Mouse (Mus musculus) liver, embryonic 15.5 days (tissue): ENCODE data around the gene Gorab. TPM values are rescaled to one million over a fixed set of nuclear protein-coding genes. Genes with fewer than 3 reads are reported as not detected.

ENCODE experiments used
- ATAC-seq: fragments of 200-750 bp; cut with Nextera tagmentation; 2 replicates; pipeline ENCODE4 v1.8.0; 2017; ENCODE audit warnings: moderate number of reproducible peaks, mild to moderate bottlenecking, moderate library complexity; ENCODE audit not compliant: insufficient read depth
- H3K27ac ChIP-seq: fragments of 300-500 bp; sonication (generic); replicated peaks from 2 replicates; pipeline ENCODE4 v1.5.1; 2015; ENCODE audit warnings: mild to moderate bottlenecking, inconsistent platforms
- H3K27me3 ChIP-seq: fragments of 300-500 bp; sonication (generic); 2 replicates; pipeline ENCODE4 v1.6.1; 2015; ENCODE audit warnings: mild to moderate bottlenecking, inconsistent platforms
- H3K36me3 ChIP-seq: fragments of 300-500 bp; sonication (generic); replicated peaks from 2 replicates; pipeline ENCODE4 v1.6.1; 2015; ENCODE audit warnings: moderate library complexity, mild to moderate bottlenecking, inconsistent platforms
- H3K4me1 ChIP-seq: fragments of 300-500 bp; sonication (generic); replicated peaks from 2 replicates; pipeline ENCODE4 v1.6.1; 2015; ENCODE audit warnings: inconsistent platforms
- H3K4me2 ChIP-seq: fragments of 300-500 bp; sonication (generic); 2 replicates; pipeline ENCODE4 v1.6.1; 2015; ENCODE audit warnings: moderate library complexity, mild to moderate bottlenecking, inconsistent platforms
- H3K4me3 ChIP-seq: fragments of 300-500 bp; sonication (generic); replicated peaks from 2 replicates; pipeline ENCODE4 v1.5.1; 2015; ENCODE audit warnings: mild to moderate bottlenecking, inconsistent platforms
- H3K9ac ChIP-seq: fragments of 300-500 bp; sonication (generic); 2 replicates; pipeline ENCODE4 v1.6.1; 2015; ENCODE audit warnings: moderate library complexity, mild to moderate bottlenecking, inconsistent platforms
- H3K9me3 ChIP-seq: fragments of 300-500 bp; sonication (generic); replicated peaks from 2 replicates; pipeline ENCODE4 v1.6.1; 2016; ENCODE audit warnings: inconsistent platforms
- WGBS: fragments of 180-500 bp; shearing (Covaris S2); methylation state at CpG from one replicate; pipeline ENCODE4 v1.1.7; 2015; ENCODE audit warnings: mixed read lengths; ENCODE audit not compliant: insufficient replicate concordance; 5-methylcytosine and 5-hydroxymethylcytosine counted together
- polyA plus RNA-seq: library from polyadenylated mRNA; unstranded; fragments of >200 nt; fragmentation: Nextera tagmentation; extraction: Ambion mirVana; gene quantifications from 2 replicates; pipeline ENCODE4 v1.2.1, GENCODE M21; 2015

Gorab gene
- polyA plus RNA-seq = 4.1 and 4.3 TPM in 2 replicates

DNA sequence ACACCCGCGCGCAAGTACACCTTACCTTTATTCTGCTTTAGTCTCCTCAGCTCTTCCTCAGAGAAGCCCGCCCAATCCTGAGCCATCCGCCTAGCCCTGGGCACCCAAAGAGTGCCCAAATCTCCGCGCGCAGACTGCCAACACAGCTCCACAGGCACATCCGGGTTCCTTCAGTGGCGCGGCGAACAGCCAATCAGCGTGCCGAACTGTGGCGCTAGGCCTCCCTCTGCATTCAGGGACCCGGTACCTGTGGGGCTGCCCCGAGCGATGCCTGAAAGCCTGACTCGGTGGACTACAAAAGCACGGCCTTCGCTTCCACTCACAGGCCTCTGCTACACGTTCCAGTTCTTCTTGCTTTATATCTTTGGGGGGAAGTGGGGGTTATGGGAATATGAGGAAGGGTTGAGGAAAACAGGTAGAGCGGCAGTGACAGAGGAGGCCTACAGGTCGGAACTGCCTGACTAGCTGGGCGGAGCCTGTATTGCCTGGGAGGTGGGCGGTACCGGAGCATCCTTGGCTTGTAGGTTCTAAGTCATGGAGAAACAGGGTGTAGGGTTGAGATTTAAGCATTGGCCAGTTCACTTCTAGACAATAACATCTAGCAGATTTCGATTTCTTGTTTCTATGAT, at the start of gene Gorab:
Gorab (minus strand) TSS at position 172 of the 629 bp plus-strand sequence.
- no peaks in the 10 kb centered on the region for H3K27me3 ChIP-seq
- peak within 1 kb of the TSS; percentile 80 for H3K4me3 ChIP-seq
- H3K4me2 ChIP-seq = peak within 1 kb of the TSS; percentile 76
- WGBS = under 1% methylated on average over 28 of the region's 28 CpGs
- H3K9ac ChIP-seq = peak within 1 kb of the TSS; percentile 70
- peaks cover 18% of the 10 kb centered on the region for H3K4me1 ChIP-seq
- peak; percentile 100 for ATAC-seq
- H3K36me3 ChIP-seq = no peaks in the 10 kb centered on the region
- peak within 1 kb of the TSS; percentile 65 for H3K27ac ChIP-seq
- H3K9me3 ChIP-seq = no peaks in the 10 kb centered on the region

DNA sequence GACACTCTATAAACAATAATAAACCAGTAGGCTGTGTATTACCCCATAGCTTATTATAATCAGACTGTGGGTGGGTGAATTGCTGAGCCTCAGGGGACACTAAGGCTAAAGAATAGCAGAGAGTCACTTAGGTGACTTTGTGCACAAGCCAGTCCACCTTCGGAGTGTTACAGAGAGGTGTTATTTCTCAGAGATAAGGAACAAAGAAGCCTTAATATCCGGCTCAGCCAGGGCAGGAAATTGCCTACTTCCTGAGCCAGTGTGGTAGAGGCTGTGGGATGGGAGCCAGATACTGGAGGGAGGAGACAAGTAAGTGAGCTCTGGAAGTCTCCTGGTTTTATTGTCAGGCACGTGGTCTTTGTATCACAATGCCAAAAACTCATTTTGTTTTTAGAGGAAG, 40.4 kb upstream of the Gorab start:
- Histone ChIP-seq H3K36me3 (no peaks in the 10 kb centered on the region), H3K27me3 (no peaks in the 10 kb centered on the region), H3K27ac (no peak overlapping the region), H3K4me2 (no peak overlapping the region), H3K9me3 (no peaks in the 10 kb centered on the region), H3K4me1 (no peaks in the 10 kb centered on the region), H3K9ac (no peak overlapping the region), H3K4me3 (no peak overlapping the region)
- WGBS = 5% methylated on average over 3 of the region's 3 CpGs
- ATAC-seq = no peak

DNA sequence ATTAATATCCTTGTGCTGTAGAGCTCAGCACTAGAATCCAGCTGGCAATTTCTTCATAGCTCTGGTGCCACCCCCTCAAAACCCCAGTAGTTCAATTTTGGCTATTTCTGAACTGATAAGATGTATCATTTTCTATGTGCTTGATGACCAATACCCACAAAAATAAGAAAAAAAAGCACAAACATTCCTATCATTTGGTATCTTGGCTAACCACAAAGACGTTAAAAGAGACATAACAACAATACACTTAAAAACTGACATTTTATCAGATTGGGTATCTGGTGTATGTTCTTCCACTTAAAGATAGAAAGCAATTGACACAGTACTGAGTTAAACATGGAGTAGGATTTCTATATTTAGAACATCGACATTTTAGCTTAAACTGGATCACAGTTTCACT, 35.5 kb upstream of the Gorab start:
- Histone ChIP-seq H3K4me3 (no peak overlapping the region), H3K9me3 (no peaks in the 10 kb centered on the region), H3K36me3 (no peaks in the 10 kb centered on the region), H3K4me2 (no peak overlapping the region), H3K4me1 (no peaks in the 10 kb centered on the region), H3K27ac (no peak overlapping the region), H3K27me3 (no peaks in the 10 kb centered on the region), H3K9ac (no peak overlapping the region)
- ATAC-seq = no peak
- WGBS = 33% methylated on average over 2 of the region's 2 CpGs

DNA sequence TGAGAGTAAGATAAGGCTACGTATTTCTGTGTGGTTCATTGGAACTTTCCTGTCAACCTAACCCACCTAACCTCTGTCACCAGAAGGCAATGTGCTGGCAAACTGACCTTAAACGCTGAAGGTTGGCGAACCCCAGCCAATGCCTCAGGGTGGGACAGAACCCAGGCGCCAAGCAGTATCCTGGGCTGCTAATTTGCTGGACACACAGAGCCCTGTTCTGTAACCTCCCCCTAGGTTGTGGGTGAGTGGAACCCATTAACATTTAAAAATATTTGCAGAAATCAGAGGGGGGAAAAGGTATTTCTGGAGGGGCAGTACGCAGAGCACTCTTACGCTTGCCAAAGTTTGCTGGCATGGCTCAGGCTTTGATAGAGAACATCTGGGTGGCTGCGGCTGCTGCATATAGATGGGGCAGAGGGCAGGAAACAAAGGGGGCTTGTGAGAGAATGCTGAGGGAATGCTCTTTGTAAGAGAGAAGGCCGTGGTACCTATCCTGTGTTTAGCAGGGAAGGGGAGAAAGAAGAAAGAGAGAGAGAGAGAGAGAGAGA, 20.1 kb upstream of the Gorab start:
- WGBS = 68% methylated on average over 8 of the region's 8 CpGs

DNA sequence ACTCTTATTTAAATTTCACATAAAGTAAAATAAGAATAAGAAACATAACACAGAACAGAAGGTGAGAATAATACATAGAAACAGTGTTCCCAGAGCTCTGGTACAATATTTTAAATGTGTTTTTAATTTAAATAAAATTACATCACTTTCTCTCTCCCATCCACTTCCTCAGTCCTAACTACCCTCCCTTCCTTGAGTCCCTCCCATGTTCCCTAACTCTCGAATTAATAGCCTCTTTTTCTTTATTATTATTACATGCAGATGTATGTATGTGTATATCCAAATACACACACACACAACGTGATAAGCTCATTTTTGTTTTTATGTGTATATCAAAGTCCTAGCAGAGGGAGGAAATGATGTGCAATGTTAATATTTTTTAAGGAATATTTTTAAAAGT, 13.7 kb upstream of the Gorab start:
- Histone ChIP-seq H3K4me1 (no peaks in the 10 kb centered on the region), H3K4me3 (no peak overlapping the region), H3K27me3 (no peaks in the 10 kb centered on the region), H3K9me3 (no peaks in the 10 kb centered on the region), H3K9ac (no peak overlapping the region), H3K36me3 (no peaks in the 10 kb centered on the region), H3K27ac (no peak overlapping the region), H3K4me2 (no peak overlapping the region)
- no peak for ATAC-seq
- WGBS = 31% methylated on average over 2 of the region's 2 CpGs

More for the DNA sequence above, 20.1 kb upstream of the Gorab start:
- no peak for ATAC-seq
- no peak overlapping the region for H3K9ac ChIP-seq
- no peak overlapping the region for H3K4me3 ChIP-seq
- H3K27me3 ChIP-seq = no peaks in the 10 kb centered on the region
- H3K4me2 ChIP-seq = no peak overlapping the region
- H3K27ac ChIP-seq = no peak overlapping the region
- H3K9me3 ChIP-seq = no peaks in the 10 kb centered on the region
- no peaks in the 10 kb centered on the region for H3K36me3 ChIP-seq
- H3K4me1 ChIP-seq = no peaks in the 10 kb centered on the region

DNA sequence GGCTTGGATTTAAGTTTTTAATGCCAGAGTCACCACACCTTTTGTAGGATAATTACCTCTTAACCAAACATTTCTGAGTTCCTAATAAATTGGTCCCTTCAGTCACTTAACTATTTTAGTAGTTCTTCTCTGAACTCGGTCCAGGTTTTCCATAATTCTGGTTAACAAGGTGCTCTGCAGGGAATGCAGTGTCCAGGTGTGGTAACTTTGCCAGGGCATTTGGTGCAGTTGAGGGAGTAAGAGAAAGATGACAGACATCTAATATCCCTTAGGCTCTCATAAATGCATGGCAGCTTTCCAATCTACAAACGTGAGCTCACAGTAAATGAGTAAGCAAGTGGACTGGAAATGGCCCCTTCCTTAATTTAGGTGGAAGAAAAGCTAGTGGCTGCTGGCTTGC, 10.7 kb upstream of the Gorab start:
- Histone ChIP-seq H3K9me3 (no peaks in the 10 kb centered on the region), H3K36me3 (no peaks in the 10 kb centered on the region), H3K4me1 (no peaks in the 10 kb centered on the region), H3K9ac (no peak overlapping the region), H3K27me3 (no peaks in the 10 kb centered on the region), H3K27ac (no peak overlapping the region), H3K4me3 (no peak overlapping the region), H3K4me2 (no peak overlapping the region)
- ATAC-seq = no peak
- 63% methylated on average over 2 of the region's 2 CpGs for WGBS

DNA sequence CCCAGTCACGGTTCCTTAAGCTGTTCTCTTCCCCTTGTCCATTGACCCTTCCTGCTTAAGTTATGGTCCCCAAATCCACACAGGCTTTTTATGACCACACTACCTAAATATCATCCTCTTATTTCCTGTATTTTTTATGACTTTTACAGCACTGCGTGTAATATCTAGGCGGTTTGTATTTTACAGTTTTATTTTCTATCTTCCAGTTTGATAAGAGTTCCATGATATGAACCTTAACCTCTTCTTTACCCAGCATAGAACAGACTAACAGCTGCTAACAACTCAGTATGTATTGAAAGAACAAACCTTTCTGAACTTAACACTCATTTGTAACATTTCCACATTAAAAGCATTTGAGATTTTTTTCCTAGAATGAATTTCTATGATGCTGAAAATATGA, 2.7 kb upstream of the Gorab start:
- 65% methylated on average over 3 of the region's 3 CpGs for WGBS

DNA sequence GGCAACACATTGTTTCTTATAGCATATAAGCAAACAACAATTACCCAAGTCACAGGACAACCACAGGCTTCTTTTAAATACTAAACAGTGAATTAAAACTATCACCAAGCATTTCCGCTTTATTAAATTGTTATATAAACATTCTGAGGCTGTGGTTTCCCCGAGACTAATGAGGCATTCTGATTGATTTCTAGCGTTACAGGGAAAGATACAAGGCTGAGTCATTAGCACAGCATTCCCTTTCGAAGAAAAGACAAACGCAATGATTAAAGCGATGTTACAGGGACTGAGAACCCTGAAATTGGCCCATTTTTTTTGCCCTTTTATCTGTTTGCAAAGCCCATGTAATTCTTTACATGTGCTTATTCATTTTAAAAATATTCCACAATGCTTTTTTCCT, 12.1 kb downstream of the Gorab start:
- Histone ChIP-seq H3K27ac (no peak overlapping the region), H3K27me3 (no peaks in the 10 kb centered on the region), H3K36me3 (peaks cover 46% of the 10 kb centered on the region), H3K4me3 (no peak overlapping the region), H3K9ac (no peak overlapping the region), H3K4me1 (no peaks in the 10 kb centered on the region), H3K4me2 (no peak overlapping the region), H3K9me3 (no peaks in the 10 kb centered on the region)
- 71% methylated on average over 6 of the region's 6 CpGs for WGBS
- no peak for ATAC-seq

More for the DNA sequence above, 2.7 kb upstream of the Gorab start:
- Histone ChIP-seq H3K27me3 (no peaks in the 10 kb centered on the region), H3K27ac (no peak overlapping the region), H3K36me3 (no peaks in the 10 kb centered on the region), H3K4me2 (no peak overlapping the region), H3K4me1 (peaks cover 18% of the 10 kb centered on the region), H3K9me3 (no peaks in the 10 kb centered on the region), H3K9ac (no peak overlapping the region), H3K4me3 (no peak overlapping the region)
- no peak for ATAC-seq

DNA sequence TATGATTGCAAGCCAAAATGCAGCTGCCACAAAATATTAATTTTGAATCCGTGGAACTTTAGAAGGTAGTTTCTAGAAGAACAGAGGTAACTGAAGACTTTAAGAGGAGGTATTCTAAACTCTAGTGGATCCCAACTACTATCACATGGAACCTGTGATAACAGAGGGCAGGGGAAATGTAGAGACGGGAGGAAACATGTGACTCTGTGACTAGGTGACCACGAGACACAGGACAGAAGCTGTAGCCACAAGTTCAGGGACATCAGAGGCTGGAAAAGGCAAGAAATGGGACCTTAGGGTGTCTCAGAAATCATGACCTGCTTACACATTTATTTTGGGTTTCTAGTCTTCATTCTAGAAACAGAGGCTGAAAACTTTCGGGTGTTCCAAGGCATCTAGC, 13.4 kb downstream of the Gorab start:
- 46% methylated on average over 4 of the region's 4 CpGs for WGBS
- peaks cover 48% of the 10 kb centered on the region for H3K36me3 ChIP-seq

DNA sequence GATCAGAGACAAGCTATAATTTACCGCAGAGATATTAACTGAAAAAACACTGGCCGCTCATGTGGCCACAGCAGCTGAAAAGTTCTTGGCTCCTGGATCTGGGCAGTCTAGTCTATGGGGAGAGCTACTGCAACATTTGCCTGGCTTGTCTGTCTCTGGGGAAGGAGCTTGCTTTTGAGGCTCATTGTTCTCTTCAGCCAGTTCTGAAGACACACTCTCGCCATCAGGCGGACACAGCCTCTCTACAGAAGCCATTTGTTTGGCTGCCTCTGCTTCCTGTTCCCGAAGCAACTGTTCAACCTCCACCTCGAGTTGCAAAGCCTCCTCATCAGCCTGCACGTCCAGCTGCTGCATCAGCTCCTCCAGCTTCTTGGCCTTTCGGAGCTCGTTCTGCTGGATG, 17.3 kb downstream of the Gorab start:
- H3K4me1 ChIP-seq = no peaks in the 10 kb centered on the region
- H3K27ac ChIP-seq = no peak overlapping the region
- no peak for ATAC-seq
- 65% methylated on average over 9 of the region's 9 CpGs for WGBS
- no peaks in the 10 kb centered on the region for H3K9me3 ChIP-seq
- H3K36me3 ChIP-seq = peaks cover 28% of the 10 kb centered on the region
- H3K4me3 ChIP-seq = no peak overlapping the region
- no peaks in the 10 kb centered on the region for H3K27me3 ChIP-seq
- H3K4me2 ChIP-seq = no peak overlapping the region
- no peak overlapping the region for H3K9ac ChIP-seq

More for the DNA sequence above, 13.4 kb downstream of the Gorab start:
- no peaks in the 10 kb centered on the region for H3K9me3 ChIP-seq
- no peak overlapping the region for H3K4me3 ChIP-seq
- ATAC-seq = no peak
- no peak overlapping the region for H3K9ac ChIP-seq
- H3K27ac ChIP-seq = no peak overlapping the region
- no peak overlapping the region for H3K4me2 ChIP-seq
- H3K27me3 ChIP-seq = no peaks in the 10 kb centered on the region
- no peaks in the 10 kb centered on the region for H3K4me1 ChIP-seq

DNA sequence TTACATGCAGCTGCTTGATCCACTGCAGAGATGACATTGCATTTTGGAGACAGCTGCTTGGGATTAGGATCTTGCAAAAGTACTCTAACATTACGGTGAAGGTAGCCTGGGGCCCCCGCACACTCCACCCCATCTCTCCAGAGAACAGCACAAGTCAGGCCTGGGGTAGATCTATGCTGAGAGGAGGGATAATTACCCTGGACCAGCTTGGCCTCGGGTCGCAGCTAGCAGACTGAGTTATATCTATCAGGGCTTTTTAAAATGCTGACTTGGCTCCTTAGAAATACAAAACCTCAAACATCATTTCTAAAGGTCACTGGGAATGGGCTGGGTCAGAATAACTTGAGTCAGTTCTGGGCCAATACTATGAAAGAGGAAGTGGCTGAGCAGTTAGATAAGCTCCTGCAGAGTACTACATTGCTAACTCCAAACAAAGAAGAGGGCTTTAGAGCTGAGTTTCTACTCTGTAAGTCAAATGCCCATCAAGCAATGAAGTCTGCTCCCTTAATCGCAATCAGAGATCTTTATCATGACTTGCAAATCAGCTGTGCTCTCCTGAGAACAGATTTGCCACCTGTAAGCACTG, 19.9 kb downstream of the Gorab start:
- Histone ChIP-seq H3K4me2 (no peak overlapping the region), H3K9me3 (no peaks in the 10 kb centered on the region), H3K27ac (no peak overlapping the region), H3K4me1 (no peaks in the 10 kb centered on the region), H3K9ac (no peak overlapping the region), H3K4me3 (no peak overlapping the region), H3K27me3 (no peaks in the 10 kb centered on the region), H3K36me3 (peaks cover 22% of the 10 kb centered on the region)
- ATAC-seq = peak; percentile 60
- 32% methylated on average over 5 of the region's 5 CpGs for WGBS
